Mouse (Mus musculus) CD4-positive, CD25-positive, alpha-beta regulatory T cell, adult 4 months (primary cell): ENCODE measurements around the gene Olfr66. TPM values are rescaled to one million over a fixed set of nuclear protein-coding genes. Genes with fewer than 3 reads are reported as not detected.

Experiments
- ATAC-seq: one replicate; pipeline ENCODE4 v1.8.0; 2017
- polyA plus RNA-seq, 2 experiments: library from polyadenylated mRNA; unstranded; fragments of 100-300 nt; shearing (Covaris generic); gene quantifications; one replicate each; pipeline ENCODE4 v1.2.1; 2017

Gene Olfr66
- under 1 TPM in 1 of 2 experiments, not detected in 1; 0.13 TPM for polyA plus RNA-seq

DNA sequence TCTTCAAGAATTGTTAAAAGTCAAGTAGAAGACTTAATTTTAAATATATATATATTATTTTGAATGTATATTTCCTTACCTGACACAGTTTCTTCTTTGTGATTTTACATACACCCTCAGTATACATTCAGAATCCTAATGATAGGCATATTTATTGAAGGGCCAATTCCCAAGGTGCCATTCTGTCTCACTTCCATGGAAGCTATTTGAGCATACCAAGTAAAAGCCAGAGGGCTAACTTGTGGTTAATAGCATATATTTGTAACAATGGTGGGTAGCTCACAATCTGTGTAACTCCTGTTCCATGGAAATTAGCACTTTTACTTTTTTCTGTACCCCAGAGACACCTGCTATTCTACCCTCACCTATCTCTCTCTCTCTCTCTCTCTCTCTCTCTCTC, at the start of gene Olfr66:
Gene Olfr66, minus strand, starts transcription at position 101 of the 400 bp plus-strand sequence.
- ATAC-seq: no peak

DNA sequence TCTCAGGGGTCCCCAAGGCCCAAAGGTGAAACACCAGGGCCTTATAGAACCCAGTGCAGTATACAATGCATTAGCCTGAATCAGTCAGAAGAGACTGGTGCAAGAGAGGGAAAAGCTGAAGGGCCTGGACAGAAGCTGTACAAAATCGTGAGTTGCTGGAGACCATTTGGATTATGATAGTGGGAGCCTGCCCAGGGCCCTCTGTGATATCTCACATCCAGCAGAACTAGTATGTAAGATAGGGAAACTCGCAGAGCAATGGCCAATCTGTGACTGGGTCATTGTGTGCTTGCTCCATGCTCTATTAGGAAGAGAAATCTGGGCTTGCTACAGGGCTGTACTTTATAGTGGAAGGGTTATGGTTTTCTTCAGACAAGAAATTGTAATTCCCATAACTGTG, 48.2 kb upstream of the Olfr66 start, which contains the start of gene Olfr632:
Gene Olfr632, plus strand, starts transcription at position 84 of the 400 bp plus-strand sequence.
- no peak for ATAC-seq

DNA sequence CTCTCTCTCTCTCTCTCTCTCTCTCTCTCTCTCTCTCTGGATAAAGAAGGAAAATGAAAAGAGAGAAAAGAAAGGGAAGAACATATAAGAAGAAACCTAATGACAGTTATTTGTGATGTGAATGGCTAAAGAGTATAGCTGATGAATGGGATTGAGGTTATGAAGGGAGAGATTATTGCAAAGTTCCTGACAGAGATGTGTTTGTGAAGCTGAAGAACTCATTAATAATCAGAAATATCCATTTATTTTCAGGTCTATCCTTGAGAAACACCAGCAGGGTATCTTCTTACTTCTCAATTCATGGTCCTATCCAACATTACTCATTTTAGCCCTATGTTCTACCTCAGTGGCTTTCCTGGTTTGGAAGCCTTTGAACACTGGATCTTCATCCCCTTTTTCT, 42.5 kb upstream of the Olfr66 start, which contains the start of gene Olfr631:
Gene Olfr631, plus strand, starts transcription at position 301 of the 400 bp plus-strand sequence.
- no peak for ATAC-seq

DNA sequence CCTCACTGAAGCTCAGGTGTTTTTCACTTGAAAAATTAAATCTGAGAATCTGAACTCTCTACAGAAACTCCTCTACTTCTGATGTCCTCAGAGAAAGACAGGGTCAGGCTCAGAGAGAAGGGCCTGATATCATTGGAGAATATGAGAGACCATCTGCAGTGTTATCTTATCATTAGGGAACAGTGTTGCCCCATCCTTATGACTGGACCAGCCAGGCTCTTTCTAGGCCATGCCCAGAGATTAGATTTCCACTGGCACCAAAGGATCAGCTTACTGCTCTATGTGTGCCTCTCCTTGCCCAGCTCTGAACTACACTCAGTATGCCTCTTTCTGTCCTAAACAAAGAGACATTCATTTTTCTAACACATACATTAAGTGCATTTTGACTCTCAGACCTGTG, 29.3 kb upstream of the Olfr66 start:
- ATAC-seq: no peak

DNA sequence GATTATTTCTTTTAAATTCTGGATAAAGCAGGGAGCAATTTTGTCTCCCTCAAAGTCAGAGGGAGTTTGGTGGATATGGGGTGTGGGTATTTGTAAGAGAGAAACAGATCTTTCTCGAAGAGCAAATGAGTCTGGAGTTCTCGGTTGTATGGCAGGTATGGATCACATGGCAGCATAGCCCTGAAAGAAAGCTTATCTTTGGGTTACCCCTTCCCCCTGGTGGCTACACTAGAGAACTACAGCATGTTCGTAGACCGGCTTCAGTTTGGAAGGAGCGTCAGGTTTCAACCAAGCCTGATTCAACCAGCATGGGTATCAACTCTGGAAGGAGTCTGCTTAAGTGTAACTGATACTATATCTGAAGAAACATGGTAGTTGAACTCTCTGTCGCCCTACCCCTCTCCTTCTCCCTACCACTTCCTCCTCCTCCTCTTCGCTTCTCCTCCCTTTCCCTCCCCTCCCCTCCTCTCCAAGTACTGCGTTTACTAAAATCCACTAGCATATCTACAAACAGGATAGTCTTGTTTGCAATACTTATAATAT, 27.0 kb upstream of the Olfr66 start:
- no peak for ATAC-seq

DNA sequence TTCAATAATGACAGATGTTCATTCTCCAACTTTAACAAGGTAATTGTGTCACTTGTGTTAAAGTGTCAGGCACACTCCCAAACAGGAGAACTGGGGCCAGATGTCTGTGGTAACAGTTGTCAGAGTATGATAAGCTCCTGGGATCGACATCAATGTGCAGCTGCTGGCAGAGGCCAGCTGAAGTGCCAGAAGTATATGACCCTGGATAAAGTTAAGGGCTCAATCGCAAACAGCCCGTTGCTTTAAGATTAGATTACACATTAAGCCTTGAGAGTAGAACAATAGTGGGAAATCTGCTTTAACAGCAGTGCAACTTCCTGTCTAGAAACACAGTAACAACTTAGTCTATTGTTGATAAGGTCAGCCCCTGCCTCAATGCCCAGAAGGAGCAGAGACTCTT, 24.0 kb upstream of the Olfr66 start:
- no peak for ATAC-seq

DNA sequence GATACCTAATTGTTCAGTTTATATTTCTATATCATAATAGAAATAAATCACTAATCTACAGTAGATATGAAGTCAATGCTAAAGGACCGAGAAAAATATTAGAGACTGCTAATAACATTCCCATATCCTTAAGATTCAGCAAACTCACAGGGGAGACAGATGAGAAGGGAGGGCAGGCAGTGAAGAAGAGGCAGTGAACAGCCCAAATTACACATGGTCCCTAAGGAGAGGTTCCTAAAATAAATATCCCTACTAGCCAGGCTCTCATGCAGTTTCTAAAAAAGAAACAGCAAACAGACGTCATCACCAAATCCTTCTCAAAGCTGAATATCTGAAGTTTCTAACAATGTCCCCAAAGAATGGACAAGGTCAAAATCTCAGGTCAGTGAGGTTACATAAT, 17.1 kb upstream of the Olfr66 start, which contains the start of gene Olfr65:
Gene Olfr65, plus strand, starts transcription at position 301 of the 400 bp plus-strand sequence.
- ATAC-seq: no peak

DNA sequence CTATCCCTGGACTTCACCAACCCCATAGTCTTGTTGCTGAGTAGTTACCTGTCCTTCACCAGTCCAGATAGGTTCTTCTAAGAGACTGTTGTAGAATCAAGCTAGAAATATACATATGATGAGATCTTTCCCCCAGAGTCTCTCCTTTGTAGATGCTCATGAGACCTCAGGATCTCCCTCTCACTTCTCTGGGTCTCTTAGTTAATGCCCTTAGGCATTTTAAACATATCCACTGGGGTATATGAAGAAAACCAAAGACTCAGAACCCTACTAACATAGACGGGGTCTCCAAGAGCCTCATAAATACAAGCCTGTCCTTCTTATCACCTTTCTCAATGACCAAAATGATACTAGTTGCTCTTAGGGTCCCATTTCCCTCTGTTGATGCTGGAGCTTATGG, 8.3 kb upstream of the Olfr66 start, which contains the start of gene Olfr64:
Gene Olfr64, minus strand, starts transcription at position 101 of the 400 bp plus-strand sequence.
- ATAC-seq: no peak

DNA sequence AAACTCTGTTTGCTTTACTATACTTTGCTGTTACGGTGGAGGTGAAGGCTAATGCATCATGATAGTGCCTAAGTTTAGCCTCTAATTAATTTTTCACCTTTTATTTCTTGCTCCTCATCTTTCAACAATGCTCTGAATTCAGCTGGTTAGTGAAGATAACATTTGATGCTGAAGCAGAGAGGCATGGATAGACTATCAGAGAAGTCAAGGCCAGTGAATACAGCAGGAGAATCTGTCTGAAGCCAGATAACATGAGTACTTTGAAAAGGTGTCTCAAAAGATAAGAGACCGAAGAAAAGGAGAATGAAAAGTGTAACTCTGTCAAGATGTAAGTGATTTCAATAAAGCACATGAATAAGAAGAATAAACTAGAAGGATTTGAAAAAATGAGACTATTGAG, 9.0 kb downstream of the Olfr66 start:
- no peak for ATAC-seq

DNA sequence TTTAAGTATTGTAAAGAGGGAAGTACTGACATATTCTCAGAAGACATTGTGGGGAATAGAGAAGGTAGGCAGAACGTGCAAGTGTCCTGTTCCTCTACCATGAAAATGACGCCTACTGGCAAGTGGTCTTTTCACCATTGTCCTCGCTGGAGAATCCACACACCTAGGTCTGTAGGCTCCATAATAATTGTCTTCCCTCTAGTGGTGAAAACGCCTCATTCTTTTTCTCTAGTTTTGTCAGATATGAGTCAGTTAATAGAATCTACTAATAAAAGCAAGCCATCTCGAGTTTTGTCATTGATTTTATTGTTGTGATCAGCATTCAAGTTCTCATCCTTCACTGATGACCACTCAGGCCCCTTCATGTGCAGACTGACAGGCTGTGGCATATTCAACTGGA, 11.6 kb downstream of the Olfr66 start:
- ATAC-seq: no peak

DNA sequence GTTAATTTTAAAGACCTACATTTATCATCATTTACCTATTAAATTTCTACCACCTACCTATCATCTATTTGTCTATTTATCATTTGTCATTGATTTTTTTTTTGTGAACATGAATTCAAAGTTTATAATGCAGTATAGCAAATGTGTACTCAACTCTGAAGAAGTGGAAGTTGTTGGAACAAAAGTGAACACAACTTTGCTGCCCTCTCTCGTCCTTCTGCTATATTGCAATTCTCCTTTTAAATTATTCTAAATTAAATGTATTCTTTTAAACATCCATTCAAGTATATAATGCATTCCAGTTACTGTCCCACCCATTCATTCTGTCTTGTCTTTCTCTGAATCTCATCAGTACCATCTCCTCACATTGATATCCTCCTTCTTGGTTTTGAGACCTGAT, 13.0 kb downstream of the Olfr66 start:
- ATAC-seq: no peak

DNA sequence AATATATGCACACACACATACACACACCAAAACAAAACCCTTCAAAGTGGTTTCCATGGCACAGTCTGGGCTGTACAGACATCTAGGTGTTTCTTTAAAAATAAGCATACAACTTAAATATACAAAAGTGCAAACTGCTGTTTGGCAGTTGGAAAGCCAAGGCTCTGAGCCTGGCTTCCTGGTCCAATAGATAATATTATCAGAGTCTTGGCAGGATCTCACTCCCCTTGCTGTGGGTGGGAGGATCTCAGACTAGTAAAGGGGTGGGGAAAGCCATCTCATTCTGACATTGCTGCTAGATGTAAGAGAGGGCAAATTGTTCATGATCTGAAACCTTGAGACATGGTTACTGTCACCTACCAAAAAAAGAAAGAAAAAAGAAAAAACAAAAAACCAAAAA, 15.4 kb downstream of the Olfr66 start:
- no peak for ATAC-seq

DNA sequence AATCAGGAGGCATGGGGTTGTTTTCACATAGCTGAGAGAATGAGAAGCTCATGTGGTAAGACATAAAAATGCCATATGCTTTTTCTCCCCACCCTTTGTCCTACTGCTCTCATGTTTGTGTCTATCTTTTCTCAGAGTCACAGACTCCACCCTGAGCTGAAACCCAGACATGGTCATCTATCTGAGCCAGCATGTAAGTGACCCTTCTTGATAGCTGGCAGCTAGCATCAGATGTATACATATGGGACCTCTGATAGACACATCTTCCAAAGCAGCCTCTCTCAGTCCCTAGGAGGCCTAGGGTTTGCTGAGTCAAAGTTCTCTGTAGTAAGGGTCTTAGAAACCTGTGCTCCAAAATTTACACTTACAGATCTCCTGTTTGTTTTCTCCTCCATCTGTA, 20.3 kb downstream of the Olfr66 start:
- no peak for ATAC-seq

DNA sequence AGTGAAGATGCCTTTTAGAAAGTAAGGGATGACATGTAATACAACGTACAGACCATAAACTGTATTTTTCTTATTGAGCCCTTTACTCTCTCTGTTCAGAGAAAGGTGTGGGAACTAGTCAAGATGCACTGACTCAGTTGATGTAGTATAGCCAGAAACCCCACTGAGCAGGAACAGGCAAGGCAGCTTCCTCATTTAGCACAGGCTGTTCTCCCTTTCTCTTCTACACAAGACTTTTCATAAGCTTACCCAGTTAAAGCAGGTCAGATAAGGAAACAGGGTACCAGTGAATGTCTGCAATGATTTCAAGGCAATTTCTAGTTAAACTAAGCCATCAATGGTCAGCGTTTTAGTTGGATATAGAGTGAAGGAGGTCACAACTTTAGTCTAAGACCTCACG, 24.5 kb downstream of the Olfr66 start:
- no peak for ATAC-seq

DNA sequence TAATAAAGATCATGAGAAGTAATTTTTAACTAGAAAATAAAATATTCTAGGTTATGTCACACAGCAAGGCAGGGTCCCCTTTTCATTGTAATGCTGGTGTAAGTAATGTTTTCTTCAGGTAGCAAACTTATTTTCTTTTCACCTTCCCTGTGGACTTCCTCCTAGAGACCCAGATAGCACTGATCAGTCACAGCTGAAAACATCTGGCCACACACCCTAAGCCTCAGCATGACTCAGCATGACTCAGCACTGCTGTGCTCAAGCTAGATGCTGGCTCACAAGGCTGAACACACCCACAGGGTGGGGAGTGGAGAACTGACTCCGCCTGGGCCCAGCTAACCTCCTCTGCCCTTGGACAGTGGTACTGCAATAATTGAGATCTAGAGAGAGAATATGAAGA, 25.2 kb downstream of the Olfr66 start:
- ATAC-seq: no peak

DNA sequence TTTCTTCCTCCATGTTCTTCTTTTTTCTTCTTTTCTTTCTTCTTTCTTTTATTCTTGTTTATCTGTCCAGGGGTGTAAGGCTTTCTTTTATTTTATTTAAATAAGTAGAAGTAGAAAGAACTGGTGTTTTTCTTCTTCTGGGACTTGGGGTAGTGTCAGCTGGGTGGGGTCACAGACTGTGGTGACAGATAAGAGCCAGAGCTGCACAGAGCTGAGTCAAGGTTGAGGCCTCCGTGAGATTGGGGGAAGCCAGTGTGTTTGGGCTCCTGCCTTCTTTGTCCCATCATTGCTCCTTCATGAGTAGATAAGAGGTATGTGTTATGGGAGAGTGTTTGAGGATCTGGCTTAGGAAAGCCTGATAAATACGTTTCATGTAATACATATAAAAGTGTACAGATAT, 27.0 kb downstream of the Olfr66 start:
- no peak for ATAC-seq

DNA sequence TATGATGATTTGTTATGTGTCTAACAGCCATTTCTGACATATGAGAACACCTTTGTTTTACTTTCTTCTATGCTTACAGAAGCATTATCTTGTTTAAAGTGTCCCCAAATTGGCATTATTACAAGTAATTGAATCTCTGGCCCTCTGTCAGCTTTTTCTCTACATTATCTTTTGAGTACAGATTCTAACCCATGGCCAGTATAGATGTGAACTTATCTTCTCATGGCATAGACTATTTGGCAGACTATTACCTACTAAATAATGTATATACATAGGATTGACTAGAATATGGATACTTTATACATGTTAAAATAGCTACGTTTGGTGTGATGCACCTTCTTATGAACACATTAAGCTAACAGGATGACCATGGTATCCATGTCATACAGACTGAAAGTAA, 31.4 kb downstream of the Olfr66 start:
- ATAC-seq: no peak

DNA sequence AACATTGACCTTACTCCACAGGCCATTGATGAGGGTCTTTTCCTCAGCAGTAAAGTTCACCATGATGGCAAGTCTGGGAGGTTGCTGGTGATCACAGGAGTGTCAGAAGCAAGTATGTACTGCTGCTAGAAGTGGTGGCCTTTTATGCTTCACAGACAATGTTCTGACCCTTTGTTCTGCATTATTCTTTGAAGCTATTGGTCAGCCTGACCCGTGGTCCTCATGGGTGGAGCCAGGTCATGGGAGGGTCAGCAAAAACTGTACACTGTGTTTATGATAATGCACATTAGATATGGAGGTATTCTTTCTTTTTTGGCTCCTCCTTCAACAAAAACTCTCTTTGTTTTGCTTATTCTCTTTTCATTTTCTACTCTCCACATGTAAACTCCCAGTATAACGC, 33.0 kb downstream of the Olfr66 start, which contains the start of gene Hbb-y:
Gene Hbb-y, minus strand, starts transcription at position 127 of the 400 bp plus-strand sequence.
- no peak for ATAC-seq

DNA sequence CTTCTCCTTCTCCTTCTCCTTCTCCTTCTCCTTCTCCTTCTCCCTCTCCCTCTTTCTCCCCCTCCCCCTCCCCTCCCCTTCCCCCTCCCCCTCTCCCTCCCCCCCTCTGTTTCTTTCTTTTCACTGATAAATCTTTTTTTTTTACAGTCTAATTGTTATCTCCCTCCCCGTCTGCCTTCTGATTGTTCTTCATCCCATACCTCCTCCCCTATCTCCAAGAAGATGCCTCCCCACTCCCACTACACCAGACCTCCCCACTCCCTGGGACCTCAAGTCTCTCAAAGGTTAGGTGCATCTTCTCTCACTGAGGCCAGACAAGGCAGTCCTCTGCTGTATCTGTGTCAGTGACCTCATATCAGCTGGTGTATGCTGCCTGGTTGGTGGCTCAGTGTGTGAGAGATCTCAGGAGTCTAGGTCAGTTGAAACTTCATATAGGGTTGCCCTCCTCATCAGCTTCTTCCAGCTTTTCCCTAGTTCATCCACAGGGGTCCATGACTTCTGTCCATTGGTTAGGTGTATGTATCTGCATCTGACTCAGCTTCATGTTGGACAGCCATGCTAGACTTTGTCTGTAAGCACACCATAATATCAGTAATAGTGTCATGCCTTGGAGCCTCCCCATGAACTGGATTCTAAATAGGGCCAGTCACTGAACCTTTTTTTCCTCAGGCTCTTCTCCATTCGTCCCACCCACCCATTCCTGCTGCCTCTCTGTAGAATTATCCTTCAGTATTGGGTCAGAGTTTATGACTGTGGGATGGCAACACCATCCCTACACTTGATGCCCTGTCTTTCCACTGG, 41.3 kb downstream of the Olfr66 start:
- ATAC-seq: no peak

DNA sequence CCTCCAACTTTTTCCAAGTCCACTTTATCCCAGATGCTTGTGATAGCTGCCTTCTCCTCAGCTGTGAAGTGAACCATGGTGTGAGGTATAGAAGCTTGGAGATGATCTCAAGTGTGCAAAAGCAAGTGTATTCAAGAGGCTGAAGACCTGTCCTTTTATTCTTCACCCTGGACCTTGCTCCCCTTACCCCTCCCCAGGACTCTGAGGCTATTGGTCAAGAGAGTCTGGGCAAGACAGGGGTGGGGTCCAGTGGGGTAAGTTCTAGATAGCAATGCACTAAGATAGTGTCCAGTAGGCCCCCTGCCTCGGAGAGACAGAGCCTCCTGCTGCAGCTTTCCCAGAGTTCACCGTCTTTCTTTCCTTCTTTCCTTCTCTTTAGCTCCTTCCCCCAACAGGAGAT, 43.0 kb downstream of the Olfr66 start, which contains the start of gene Hbb-bh1:
Gene Hbb-bh1, minus strand, starts transcription at position 131 of the 400 bp plus-strand sequence.
- ATAC-seq: no peak

DNA sequence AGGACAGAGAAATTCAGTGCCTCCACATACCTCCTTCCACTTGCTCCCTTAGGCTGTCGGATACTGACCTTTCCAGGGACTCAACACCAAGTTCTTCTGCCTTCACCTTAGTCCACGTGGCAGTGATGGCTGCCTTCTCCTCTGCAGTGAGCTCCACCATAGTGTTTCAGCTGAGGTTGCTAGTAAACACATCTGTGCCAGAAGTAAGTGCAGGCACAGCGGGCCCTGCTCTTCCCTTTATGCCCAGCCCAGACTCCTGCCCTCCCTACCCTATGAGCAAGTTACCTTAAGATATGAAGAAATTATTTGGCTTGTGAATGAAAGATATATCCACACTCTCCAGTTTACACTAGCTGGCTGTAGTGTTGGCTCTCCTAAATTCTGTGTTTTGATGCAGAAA, 45.8 kb downstream of the Olfr66 start, which contains the start of gene Hbb-bh2:
Gene Hbb-bh2, minus strand, starts transcription at position 253 of the 400 bp plus-strand sequence.
- no peak for ATAC-seq
